In genomic region chr17:76501732-76502131, GRCm38 (mm10) we compare ENCODE assay signal across 35 mouse cellular contexts.
"Had no signal": no experiment of that assay in that cellular context is flagged by ENCODE, and none has a peak within 500 bp of the region (broad histone marks: within the 10 kb centered on the region; RNA-seq: fewer than 3 reads in every experiment).

No protein-coding gene starts in this region.

- H3K4me1 ChIP-seq: heart, embryonic 10.5 days; heart, embryonic 12.5 days; heart, embryonic 13.5 days; heart, embryonic 15.5 days; hindbrain, embryonic 10.5 days; hindbrain, embryonic 12.5 days; hindbrain, embryonic 13.5 days; hindbrain, embryonic 15.5 days; intestine, embryonic 15.5 days; kidney, embryonic 15.5 days had no signal

- H3K27me3 ChIP-seq: heart, embryonic 12.5 days; heart, embryonic 13.5 days; heart, embryonic 15.5 days; hindbrain, embryonic 12.5 days; hindbrain, embryonic 13.5 days; hindbrain, embryonic 15.5 days; intestine, embryonic 15.5 days; kidney, embryonic 15.5 days had no signal

- H3K4me2 ChIP-seq: heart, embryonic 11.5 days; heart, embryonic 12.5 days; heart, embryonic 13.5 days; heart, embryonic 15.5 days; hindbrain, embryonic 12.5 days; hindbrain, embryonic 13.5 days; hindbrain, embryonic 14.5 days; hindbrain, embryonic 15.5 days; intestine, embryonic 15.5 days; kidney, embryonic 15.5 days had no signal

- H3K4me3 ChIP-seq: heart, embryonic 10.5 days; heart, embryonic 12.5 days; heart, embryonic 13.5 days; heart, embryonic 15.5 days; hindbrain, embryonic 10.5 days; hindbrain, embryonic 12.5 days; hindbrain, embryonic 13.5 days; hindbrain, embryonic 15.5 days; intestine, embryonic 15.5 days; kidney, embryonic 15.5 days; layer of hippocampus, adult 2 months had no signal

- ATAC-seq: hindbrain, embryonic 16.5 days; hindbrain, postnatal 0 days; inflammation-experienced regulatory T-cells, adult 6 months; intestine, embryonic 15.5 days; intestine, embryonic 16.5 days; intestine, postnatal 0 days had no signal

- DNase-seq: heart, postnatal 10 days; heart, postnatal 14 days; heart, postnatal 36 days; heart, postnatal 4 days; kidney, adult 11 months; kidney, adult 18-20 months; kidney, adult 2 months; kidney, adult 8-10 months; kidney, adult 9 months; kidney, postnatal 10 days; kidney, postnatal 14 days; kidney, postnatal 25 days; kidney, postnatal 36 days; kidney, postnatal 4 days; layer of hippocampus, adult 9-11 months; layer of hippocampus, postnatal 36 days had no signal

- H3K9ac ChIP-seq: heart, embryonic 12.5 days; heart, embryonic 13.5 days; heart, embryonic 15.5 days; hindbrain, embryonic 12.5 days; hindbrain, embryonic 13.5 days; hindbrain, embryonic 14.5 days; hindbrain, embryonic 15.5 days; intestine, embryonic 15.5 days; kidney, embryonic 15.5 days had no signal

- H3K27ac ChIP-seq: heart, embryonic 10.5 days; heart, embryonic 13.5 days; heart, embryonic 15.5 days; hindbrain, embryonic 10.5 days; hindbrain, embryonic 12.5 days; hindbrain, embryonic 13.5 days; hindbrain, embryonic 14.5 days; hindbrain, embryonic 15.5 days; hindbrain, postnatal 0 days; intestine, embryonic 15.5 days; kidney, embryonic 15.5 days; kidney, postnatal 0 days; layer of hippocampus, adult 2 months had no signal

- H3K9me3 ChIP-seq: heart, embryonic 10.5 days; heart, embryonic 15.5 days; hindbrain, embryonic 10.5 days; hindbrain, embryonic 12.5 days; hindbrain, embryonic 13.5 days; hindbrain, embryonic 15.5 days; intestine, embryonic 15.5 days; kidney, embryonic 15.5 days had no signal

- H3K36me3 ChIP-seq: heart, embryonic 10.5 days; heart, embryonic 12.5 days; heart, embryonic 13.5 days; heart, embryonic 15.5 days; hindbrain, embryonic 10.5 days; hindbrain, embryonic 12.5 days; hindbrain, embryonic 13.5 days; hindbrain, embryonic 15.5 days; intestine, embryonic 15.5 days; kidney, embryonic 15.5 days had no signal
